Mouse (Mus musculus) layer of hippocampus, adult 11-12 months (tissue): ENCODE measurements at regions not wholly inside any gene's neighbourhood (a gene's known extent, or its start where the extent isn't known, plus 50 kb on each side); places are given as distances from the start of the nearest gene placed in this dataset.

ENCODE experiments used
- DNase-seq: peaks from one replicate; pipeline ENCODE4 v3.0.0; 2022; ENCODE audit warnings: low spot score

- DNase-seq, result no peak
These were observed 519.5 kb upstream of the Cited2 start for GRCm38 (mm10) chr10:17203416-17204110.

- DNase-seq, result no peak
These were observed 518.9 kb upstream of the Cited2 start for GRCm38 (mm10) chr10:17204153-17204552.

GRCm38 (mm10) chr10:17212551-17213309 is 510.3 kb upstream of the Cited2 start:
- peak; percentile 31 for DNase-seq

- DNase-seq, result peak; percentile 20
These were observed 509.5 kb upstream of the Cited2 start for GRCm38 (mm10) chr10:17213310-17214064.

- no peak for DNase-seq
These were observed 509.0 kb upstream of the Cited2 start for GRCm38 (mm10) chr10:17214065-17214440.

- DNase-seq, result no peak
These were observed 508.0 kb upstream of the Cited2 start for GRCm38 (mm10) chr10:17215029-17215428.

- DNase-seq, result no peak
These were observed 501.5 kb upstream of the Cited2 start for GRCm38 (mm10) chr10:17221495-17221894.

- DNase-seq, result no peak
These were observed 497.3 kb upstream of the Cited2 start for GRCm38 (mm10) chr10:17225727-17226126.

GRCm38 (mm10) chr10:17230040-17230818 is 492.8 kb upstream of the Cited2 start:
- DNase-seq, result no peak

GRCm38 (mm10) chr10:17235955-17236650 is 486.9 kb upstream of the Cited2 start:
- no peak for DNase-seq

- DNase-seq, result no peak
These were observed 486.3 kb upstream of the Cited2 start for GRCm38 (mm10) chr10:17236761-17237160.

GRCm38 (mm10) chr10:17237463-17237862 is 485.6 kb upstream of the Cited2 start:
- DNase-seq, result no peak

GRCm38 (mm10) chr10:17237918-17238850 is 484.8 kb upstream of the Cited2 start:
- DNase-seq, result no peak

- no peak for DNase-seq
These were observed 474.7 kb upstream of the Cited2 start for GRCm38 (mm10) chr10:17248270-17248669.

- DNase-seq, result no peak
These were observed 470.0 kb upstream of the Cited2 start for GRCm38 (mm10) chr10:17253040-17253439.

- no peak for DNase-seq
These were observed 462.9 kb upstream of the Cited2 start for GRCm38 (mm10) chr10:17260154-17260553.

GRCm38 (mm10) chr10:17260615-17261014 is 462.4 kb upstream of the Cited2 start:
- no peak for DNase-seq

GRCm38 (mm10) chr10:17261192-17261824 is 461.7 kb upstream of the Cited2 start:
- DNase-seq, result no peak

GRCm38 (mm10) chr10:17261825-17262205 is 461.2 kb upstream of the Cited2 start:
- no peak for DNase-seq

GRCm38 (mm10) chr10:17272646-17273045 is 450.4 kb upstream of the Cited2 start:
- no peak for DNase-seq
